Mouse (Mus musculus) bone marrow, adult 2 months (tissue): ENCODE data around the gene Fam76b. TPM values are rescaled to one million over a fixed set of nuclear protein-coding genes. Genes with fewer than 3 reads are reported as not detected.
"Not testable (repeated sequence)": the region's sequence is repeated elsewhere in the genome, so short reads cannot be mapped to it uniquely, and the experiment has no call there.

ENCODE experiments used
- H3K27ac ChIP-seq: fragments of 200-500 bp; 2 replicates; pipeline ENCODE4 v1.5.1; 2012; ENCODE audit warnings: low read depth, mild to moderate bottlenecking, control low read depth, inconsistent platforms, low read length; ENCODE audit not compliant: control insufficient read depth, poor library complexity, insufficient read depth
- H3K4me1 ChIP-seq: fragments of 200-500 bp; 2 replicates; pipeline ENCODE4 v1.6.1; 2011; ENCODE audit warnings: low read length; ENCODE audit not compliant: control insufficient read depth, insufficient read depth
- H3K4me3 ChIP-seq: fragments of 200-500 bp; replicated peaks from 2 replicates; pipeline ENCODE3; 2011; ENCODE audit warnings: mild to moderate bottlenecking, low read depth, low read length, control low read depth; ENCODE audit not compliant: control insufficient read depth
- CTCF ChIP-seq: fragments of 200-500 bp; IDR thresholded peaks from 2 replicates; pipeline ENCODE4 v1.5.1; 2011; ENCODE audit warnings: low read length, control low read depth; ENCODE audit not compliant: control insufficient read depth, insufficient read depth
- POLR2A ChIP-seq: fragments of 200-500 bp; IDR thresholded peaks from 2 replicates; pipeline ENCODE4 v1.6.1; 2011; ENCODE audit warnings: low read depth, mild to moderate bottlenecking, control low read depth, low read length, borderline replicate concordance; ENCODE audit not compliant: control insufficient read depth
- WGBS: fragments of 180-500 bp; shearing (Covaris S2); methylation state at CpG from one replicate; pipeline ENCODE4 v1.1.7; 2018; 5-methylcytosine and 5-hydroxymethylcytosine counted together
- polyA plus RNA-seq: library from polyadenylated mRNA; stranded (reverse); fragments of >200 nt; gene quantifications from 2 replicates; pipeline ENCODE4 v1.2.4, GENCODE M21; 2011; ENCODE audit warnings: low replicate concordance; ENCODE audit not compliant: missing spikeins, insufficient read depth, insufficient read length

Gene Fam76b
- polyA plus RNA-seq: 13.0 and 26.3 TPM in 2 replicates

DNA sequence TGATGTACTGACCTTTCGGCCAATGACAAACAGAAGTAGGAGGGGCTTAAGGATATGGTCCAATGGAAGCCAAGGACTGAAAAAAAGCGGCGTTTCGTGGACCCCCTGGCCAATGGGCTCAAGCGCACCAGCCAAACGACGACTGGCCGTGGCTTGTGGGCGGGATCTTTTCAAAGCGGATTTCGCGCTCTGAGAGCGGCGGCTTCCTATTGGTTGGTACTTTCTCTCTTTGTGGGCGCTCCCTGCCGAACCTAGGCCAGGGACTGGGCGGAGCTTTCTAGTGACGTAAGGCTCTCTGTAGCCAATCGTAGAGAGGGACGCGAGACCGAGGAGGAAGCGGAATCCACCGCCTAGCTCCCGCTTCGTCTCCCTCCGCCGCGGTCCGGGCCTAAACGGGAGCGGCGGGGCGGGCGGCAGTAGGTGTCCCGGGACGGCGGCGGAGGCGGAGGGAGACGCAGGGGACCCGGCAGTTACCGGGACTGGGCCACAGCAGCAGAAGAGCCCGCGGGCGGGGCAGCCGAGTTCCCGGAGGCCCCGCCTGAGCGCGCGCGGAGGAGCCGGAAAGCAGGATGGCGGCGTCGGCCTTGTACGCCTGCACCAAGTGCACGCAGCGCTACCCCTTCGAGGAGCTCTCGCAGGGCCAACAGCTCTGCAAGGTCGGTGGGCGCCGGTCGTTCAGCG, at the start of gene Fam76b:
TSS of gene Fam76b (plus strand) at position 311 of the 681 bp plus-strand sequence.
- TF ChIP-seq CTCF: no peak
- TF ChIP-seq POLR2A: peak; percentile 91; the same call in 1 of the 2 replicates
- Histone ChIP-seq H3K27ac (peak within 1 kb of the TSS; percentile 96), H3K4me3 (peak within 1 kb of the TSS; percentile 82), H3K4me1 (peaks cover 2% of the 10 kb centered on the region; the same call in 1 of the 2 replicates)
- WGBS: under 1% methylated on average over 67 of the region's 67 CpGs

DNA sequence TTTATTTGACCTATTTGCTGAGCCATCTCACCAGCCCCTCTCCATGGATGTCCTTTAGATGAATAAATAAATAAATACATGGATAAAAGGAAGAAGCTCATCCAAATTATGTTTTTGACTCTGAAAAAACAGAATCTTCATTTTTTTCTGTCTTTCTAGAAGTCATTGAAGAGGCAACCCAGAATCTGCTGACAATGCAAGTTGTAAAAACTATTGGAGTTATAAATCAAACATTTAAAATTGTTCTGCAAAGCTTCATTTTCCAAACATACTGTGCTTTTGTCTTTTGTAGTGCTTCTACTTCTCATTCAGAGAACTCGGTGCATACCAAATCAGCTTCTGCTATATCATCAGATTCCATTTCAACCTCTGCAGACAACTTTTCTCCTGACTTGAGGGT, 45.5 kb upstream of the Fam76b start:
- no peaks in the 10 kb centered on the region for H3K4me1 ChIP-seq
- WGBS: 85% methylated on average over 1 of the region's 1 CpGs

DNA sequence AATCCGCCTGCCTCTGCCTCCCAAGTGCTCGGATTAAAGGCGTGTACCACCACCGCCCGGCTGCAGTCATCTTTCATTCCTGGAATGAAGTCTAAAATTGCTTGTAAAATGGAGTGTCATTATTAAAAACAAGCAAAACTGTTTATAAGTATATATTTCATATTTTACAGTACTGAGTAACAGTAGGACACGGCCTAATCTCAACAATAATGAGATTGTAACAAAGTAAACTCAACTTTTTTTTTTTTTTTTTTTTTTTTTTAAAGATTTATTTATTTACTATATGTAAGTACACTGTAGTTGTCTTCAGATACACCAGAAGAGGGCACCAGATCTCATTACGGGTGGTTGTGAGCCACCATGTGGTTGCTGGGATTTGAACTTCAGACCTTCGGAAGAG, 36.7 kb upstream of the Fam76b start:
- H3K4me1 ChIP-seq, H3K27ac ChIP-seq, H3K4me3 ChIP-seq: not testable (repeated sequence)
- WGBS: 89% methylated on average over 8 of the region's 8 CpGs

More for the DNA sequence above, 45.5 kb upstream of the Fam76b start:
- no peak overlapping the region for H3K4me3 ChIP-seq
- no peak for TF ChIP-seq CTCF
- TF ChIP-seq POLR2A: no peak
- no peak overlapping the region for H3K27ac ChIP-seq

DNA sequence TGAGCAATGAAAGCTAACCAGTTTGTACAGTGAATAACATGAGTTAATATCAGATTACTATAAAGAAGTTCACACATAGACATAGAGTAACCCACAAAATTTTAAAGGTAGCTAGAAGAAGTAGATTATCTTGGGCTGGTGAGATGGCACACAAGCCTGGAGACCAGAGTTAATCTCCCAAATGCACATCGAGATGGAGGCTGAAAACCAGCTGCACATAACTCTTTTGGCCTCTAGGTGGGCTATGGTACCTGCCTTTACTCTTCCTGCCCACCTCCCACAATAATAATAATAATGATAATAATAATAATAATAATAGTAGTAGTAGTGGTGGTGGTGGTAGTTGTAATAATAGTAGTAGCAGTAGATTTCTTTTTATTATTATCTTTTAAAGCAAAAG, 33.2 kb upstream of the Fam76b start:
- Histone ChIP-seq H3K4me1 (no peaks in the 10 kb centered on the region), H3K27ac (no peak overlapping the region), H3K4me3 (no peak overlapping the region)
- WGBS: 64% methylated on average over 1 of the region's 1 CpGs
- TF ChIP-seq CTCF (no peak), POLR2A (no peak)

DNA sequence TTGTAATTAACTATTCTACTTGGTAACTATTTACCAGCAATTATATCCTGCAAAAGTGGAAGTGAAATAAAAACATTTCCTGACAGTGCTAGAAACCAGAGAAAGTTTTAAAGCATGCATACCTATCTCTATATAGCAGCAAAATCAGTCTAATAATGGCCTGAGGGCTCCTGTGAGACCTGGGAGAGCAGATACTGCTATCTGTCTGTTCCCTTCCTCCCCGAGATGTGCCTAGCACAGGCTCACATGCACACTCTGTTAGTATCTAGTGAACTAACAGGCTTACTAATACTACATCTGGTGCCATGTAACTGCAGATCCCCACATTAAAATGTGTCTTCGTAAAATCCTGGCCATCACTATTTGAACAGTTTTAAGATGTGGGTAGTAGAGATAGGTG, 32.8 kb upstream of the Fam76b start:
- H3K27ac ChIP-seq: no peak overlapping the region
- no peak for TF ChIP-seq CTCF
- no peak for TF ChIP-seq POLR2A
- no peaks in the 10 kb centered on the region for H3K4me1 ChIP-seq
- 78% methylated on average over 2 of the region's 2 CpGs for WGBS
- H3K4me3 ChIP-seq: no peak overlapping the region

DNA sequence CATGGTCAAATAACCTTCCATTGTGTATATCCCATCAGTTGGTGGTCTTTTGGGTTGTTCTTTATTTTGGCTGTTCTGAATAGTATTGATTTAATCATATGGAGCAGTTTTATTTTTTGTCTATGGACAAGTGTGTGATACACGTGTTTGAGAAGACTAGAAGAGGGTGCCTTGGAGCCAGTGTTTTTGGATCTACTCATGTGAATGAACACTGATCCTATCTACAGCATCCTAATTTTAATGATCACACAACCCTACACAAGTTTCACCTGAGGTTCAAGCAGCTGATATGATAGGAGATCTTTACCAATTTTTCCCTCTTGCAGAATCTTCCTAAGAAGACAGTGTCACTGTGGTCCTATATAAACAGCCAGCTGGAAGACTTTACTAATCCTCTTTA, 23.0 kb upstream of the Fam76b start:
- no peak overlapping the region for H3K27ac ChIP-seq
- 76% methylated on average over 1 of the region's 1 CpGs for WGBS
- H3K4me1 ChIP-seq: no peaks in the 10 kb centered on the region
- TF ChIP-seq POLR2A (no peak), CTCF (no peak)
- H3K4me3 ChIP-seq: no peak overlapping the region

DNA sequence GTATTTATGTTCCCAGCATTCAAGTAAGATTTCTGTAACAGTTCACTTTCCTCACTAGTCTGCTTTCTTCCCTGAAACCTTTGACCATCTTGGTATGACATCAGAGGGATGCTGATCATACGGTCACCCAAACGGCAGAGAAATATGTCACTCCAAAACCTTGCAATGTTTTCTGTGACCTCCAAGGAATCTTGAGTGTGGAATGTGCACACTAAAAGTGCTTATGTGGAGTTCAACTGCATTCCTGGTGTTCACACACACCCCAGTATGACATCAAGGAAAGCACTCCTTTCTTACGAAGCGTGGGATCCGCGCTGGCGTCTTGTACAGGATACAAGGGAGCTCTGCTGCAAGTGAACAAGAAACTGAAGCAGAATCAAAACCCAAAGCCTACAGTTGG, 20.7 kb upstream of the Fam76b start:
- 93% methylated on average over 7 of the region's 7 CpGs for WGBS
- no peak for TF ChIP-seq CTCF
- TF ChIP-seq POLR2A: no peak
- Histone ChIP-seq H3K4me1 (no peaks in the 10 kb centered on the region), H3K27ac (no peak overlapping the region), H3K4me3 (no peak overlapping the region)

DNA sequence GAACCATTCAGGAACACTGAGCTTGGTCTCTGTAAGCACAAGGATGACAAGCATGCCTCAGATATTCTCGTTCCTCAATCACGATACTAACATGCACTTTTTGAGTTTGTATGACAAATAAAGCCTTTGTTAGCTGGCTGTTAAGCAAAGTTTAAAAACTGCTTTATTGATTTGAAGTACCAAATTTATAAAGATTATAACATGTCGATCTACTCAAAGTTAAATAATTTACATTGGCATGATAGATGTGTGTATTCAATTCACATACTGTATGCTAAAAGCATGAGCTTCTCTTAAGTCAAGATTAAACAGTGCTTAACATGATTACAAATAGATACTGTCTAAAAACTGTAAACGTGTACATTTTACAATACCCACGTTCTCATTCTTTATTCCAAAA, 19.9 kb upstream of the Fam76b start:
- no peak overlapping the region for H3K27ac ChIP-seq
- no peaks in the 10 kb centered on the region for H3K4me1 ChIP-seq
- TF ChIP-seq CTCF: no peak
- TF ChIP-seq POLR2A: no peak
- WGBS: 90% methylated on average over 5 of the region's 5 CpGs
- H3K4me3 ChIP-seq: no peak overlapping the region

DNA sequence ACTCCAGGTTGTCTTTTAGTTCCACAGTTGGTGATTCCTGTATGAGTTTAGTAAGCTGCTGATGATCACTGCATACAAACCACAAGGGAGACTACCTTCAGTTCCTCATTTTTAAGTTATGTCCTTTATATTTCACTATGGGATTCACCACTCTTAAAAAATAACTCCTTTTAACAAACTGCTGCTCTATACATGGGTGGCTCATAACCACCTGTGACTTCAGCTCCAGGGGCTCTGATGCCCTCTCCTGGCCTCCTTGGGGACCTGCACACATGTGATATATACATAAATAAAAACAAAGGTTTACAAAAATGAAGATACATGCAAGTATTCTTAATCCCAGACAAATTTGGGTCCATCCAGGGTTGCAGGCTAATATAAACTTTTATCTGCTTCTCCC, 17.6 kb upstream of the Fam76b start:
- Histone ChIP-seq H3K4me1 (no peaks in the 10 kb centered on the region), H3K27ac (no peak overlapping the region), H3K4me3 (no peak overlapping the region)
- TF ChIP-seq CTCF (peak; percentile 13; the same call in 1 of the 2 replicates), POLR2A (no peak)
